Mouse (Mus musculus) lung, embryonic 14.5 days (tissue): ENCODE data around the gene Tnks1bp1. TPM values are rescaled to one million over a fixed set of nuclear protein-coding genes. Genes with fewer than 3 reads are reported as not detected.
A peak's percentile ranks its signal among the peaks of the same experiment; 100 is the strongest.

Source experiments
- ATAC-seq: fragments of 200-750 bp; cut with Nextera tagmentation; 2 replicates; pipeline ENCODE4 v1.8.0; 2017; ENCODE audit warnings: mild to moderate bottlenecking, moderate TSS enrichment, moderate library complexity; ENCODE audit not compliant: insufficient read depth
- DNase-seq: peaks from one replicate; pipeline ENCODE4 v3.0.0-alpha.2; 2015
- H3K27ac ChIP-seq: fragments of 300-500 bp; sonication (generic); 2 replicates; pipeline ENCODE4 v1.5.1; 2014; ENCODE audit warnings: low read depth, mild to moderate bottlenecking, moderate library complexity
- H3K27me3 ChIP-seq: fragments of 300-500 bp; sonication (generic); 2 replicates; pipeline ENCODE4 v1.6.1; 2014; ENCODE audit warnings: low read length, control low read depth; ENCODE audit not compliant: insufficient read depth
- H3K36me3 ChIP-seq: fragments of 300-500 bp; sonication (generic); 2 replicates; pipeline ENCODE4 v1.6.1; 2014; ENCODE audit warnings: control low read depth; ENCODE audit not compliant: insufficient read depth
- H3K4me1 ChIP-seq: fragments of 300-500 bp; sonication (generic); 2 replicates; pipeline ENCODE4 v1.6.1; 2014; ENCODE audit warnings: antibody characterized with exemption, control low read depth; ENCODE audit not compliant: insufficient read depth
- H3K4me2 ChIP-seq: fragments of 300-500 bp; sonication (generic); 2 replicates; pipeline ENCODE4 v1.6.1; 2014; ENCODE audit warnings: mild to moderate bottlenecking
- H3K4me3 ChIP-seq: fragments of 300-500 bp; sonication (generic); 2 replicates; pipeline ENCODE4 v1.5.1; 2014; ENCODE audit warnings: low read depth, low read length
- H3K9ac ChIP-seq: fragments of 300-500 bp; sonication (generic); 2 replicates; pipeline ENCODE4 v1.6.1; 2014
- H3K9me3 ChIP-seq: fragments of 300-500 bp; sonication (generic); 2 replicates; pipeline ENCODE4 v1.6.1; 2016; ENCODE audit warnings: low read depth, low read length, control low read depth
- CTCF ChIP-seq: IDR thresholded peaks from 2 replicates; pipeline ENCODE4 v1.5.1; 2016; ENCODE audit warnings: antibody characterized with exemption, low read depth
- WGBS: fragments of 180-500 bp; shearing (Covaris S2); extraction: QIAGEN DNeasy Blood & Tissue Kit; methylation state at CpG from one replicate; pipeline ENCODE4 v1.1.7; 2014; 5-methylcytosine and 5-hydroxymethylcytosine counted together
- polyA plus RNA-seq: library from polyadenylated mRNA; unstranded; fragments of >200 nt; fragmentation: Nextera tagmentation; extraction: Ambion mirVana; gene quantifications from 2 replicates; pipeline ENCODE4 v1.2.1, GENCODE M21; 2014

The Tnks1bp1 gene
- polyA plus RNA-seq, 1 experiment from 2014 or later: 13.7 TPM

GRCm38 (mm10) chr2:85027281-85027680, 20.5 kb upstream of the Tnks1bp1 start:
- Histone ChIP-seq H3K4me1 (no peaks in the 10 kb centered on the region), H3K4me3 (no peak overlapping the region), H3K9me3 (no peaks in the 10 kb centered on the region), H3K9ac (no peak overlapping the region), H3K27ac (no peak overlapping the region), H3K27me3 (no peaks in the 10 kb centered on the region), H3K36me3 (no peaks in the 10 kb centered on the region), H3K4me2 (no peak overlapping the region)
- ATAC-seq: no peak
- no peak for TF ChIP-seq CTCF
- DNase-seq: no peak
- WGBS: 56% methylated on average over 5 of the region's 5 CpGs

GRCm38 (mm10) chr2:85029897-85030296, 17.9 kb upstream of the Tnks1bp1 start:
- 42% methylated on average over 6 of the region's 6 CpGs for WGBS
- no peak overlapping the region for H3K27ac ChIP-seq
- no peak overlapping the region for H3K4me2 ChIP-seq
- no peaks in the 10 kb centered on the region for H3K4me1 ChIP-seq
- H3K9ac ChIP-seq: no peak overlapping the region
- H3K27me3 ChIP-seq: no peaks in the 10 kb centered on the region
- H3K36me3 ChIP-seq: no peaks in the 10 kb centered on the region
- ATAC-seq (no peak), DNase-seq (no peak)
- H3K4me3 ChIP-seq: no peak overlapping the region
- no peaks in the 10 kb centered on the region for H3K9me3 ChIP-seq
- no peak for TF ChIP-seq CTCF

- Histone ChIP-seq H3K27me3 (no peaks in the 10 kb centered on the region), H3K27ac (no peak overlapping the region)
- no peak for ATAC-seq
These were observed 16.8 kb upstream of the Tnks1bp1 start for GRCm38 (mm10) chr2:85030989-85031388.

GRCm38 (mm10) chr2:85033121-85033520, 14.7 kb upstream of the Tnks1bp1 start:
- 68% methylated on average over 2 of the region's 2 CpGs for WGBS

More at GRCm38 (mm10) chr2:85030989-85031388, 16.8 kb upstream of the Tnks1bp1 start:
- no peaks in the 10 kb centered on the region for H3K4me1 ChIP-seq
- WGBS: 57% methylated on average over 6 of the region's 6 CpGs
- DNase-seq: no peak
- no peak for TF ChIP-seq CTCF
- H3K9me3 ChIP-seq: no peaks in the 10 kb centered on the region
- no peaks in the 10 kb centered on the region for H3K36me3 ChIP-seq
- no peak overlapping the region for H3K4me3 ChIP-seq
- no peak overlapping the region for H3K9ac ChIP-seq
- no peak overlapping the region for H3K4me2 ChIP-seq

GRCm38 (mm10) chr2:85034169-85034568, 13.7 kb upstream of the Tnks1bp1 start:
- WGBS: 80% methylated on average over 7 of the region's 7 CpGs
- Histone ChIP-seq H3K4me2 (no peak overlapping the region), H3K4me1 (peaks cover 14% of the 10 kb centered on the region; the same call in 1 of the 2 replicates), H3K27ac (no peak overlapping the region), H3K9ac (no peak overlapping the region), H3K4me3 (no peak overlapping the region), H3K27me3 (no peaks in the 10 kb centered on the region), H3K36me3 (peaks cover 7% of the 10 kb centered on the region), H3K9me3 (no peaks in the 10 kb centered on the region)
- no peak for TF ChIP-seq CTCF
- no peak for DNase-seq
- no peak for ATAC-seq

More at GRCm38 (mm10) chr2:85033121-85033520, 14.7 kb upstream of the Tnks1bp1 start:
- DNase-seq: no peak
- no peak overlapping the region for H3K9ac ChIP-seq
- H3K36me3 ChIP-seq: no peaks in the 10 kb centered on the region
- TF ChIP-seq CTCF: no peak
- H3K27me3 ChIP-seq: no peaks in the 10 kb centered on the region
- H3K27ac ChIP-seq: no peak overlapping the region
- peaks cover 8% of the 10 kb centered on the region; the same call in 1 of the 2 replicates for H3K4me1 ChIP-seq
- H3K9me3 ChIP-seq: no peaks in the 10 kb centered on the region
- no peak for ATAC-seq
- H3K4me2 ChIP-seq: no peak overlapping the region
- H3K4me3 ChIP-seq: no peak overlapping the region

- ATAC-seq (peak; percentile 48), DNase-seq (no peak)
- H3K4me1 ChIP-seq: peaks cover 14% of the 10 kb centered on the region; the same call in 1 of the 2 replicates
- peak overlapping the region; percentile 88 for H3K9ac ChIP-seq
- peaks cover 31% of the 10 kb centered on the region for H3K36me3 ChIP-seq
- H3K27ac ChIP-seq: peak overlapping the region; percentile 86; the same call in 1 of the 2 replicates
- TF ChIP-seq CTCF: no peak
- WGBS: 4% methylated on average over 11 of the region's 11 CpGs
- H3K27me3 ChIP-seq: no peaks in the 10 kb centered on the region
- peak overlapping the region; percentile 74 for H3K4me3 ChIP-seq
- H3K9me3 ChIP-seq: no peaks in the 10 kb centered on the region
- H3K4me2 ChIP-seq: peak overlapping the region; percentile 76
These were observed 11.2 kb upstream of the Tnks1bp1 start for GRCm38 (mm10) chr2:85036507-85037046.

- Histone ChIP-seq H3K4me1 (peaks cover 14% of the 10 kb centered on the region; the same call in 1 of the 2 replicates), H3K9ac (peak within 1 kb of the TSS; percentile 88), H3K27ac (peak within 1 kb of the TSS; percentile 86), H3K36me3 (peaks cover 38% of the 10 kb centered on the region), H3K4me3 (peak within 1 kb of the TSS; percentile 74), H3K27me3 (no peaks in the 10 kb centered on the region), H3K9me3 (no peaks in the 10 kb centered on the region), H3K4me2 (peak within 1 kb of the TSS; percentile 76)
- ATAC-seq: peak; percentile 97
- no peak for TF ChIP-seq CTCF
- peak; percentile 98 for DNase-seq
- WGBS: under 1% methylated on average over 66 of the region's 66 CpGs
These were observed 10.5 kb upstream of the Tnks1bp1 start, which contains the start of the genes Ssrp1 and P2rx3 for GRCm38 (mm10) chr2:85037047-85038026. Ssrp1 (plus strand) TSS chr2:85037234. P2rx3 (minus strand) TSS chr2:85037462.
